ENCODE assay signal across 9 mouse cellular contexts in the genomic region with DNA sequence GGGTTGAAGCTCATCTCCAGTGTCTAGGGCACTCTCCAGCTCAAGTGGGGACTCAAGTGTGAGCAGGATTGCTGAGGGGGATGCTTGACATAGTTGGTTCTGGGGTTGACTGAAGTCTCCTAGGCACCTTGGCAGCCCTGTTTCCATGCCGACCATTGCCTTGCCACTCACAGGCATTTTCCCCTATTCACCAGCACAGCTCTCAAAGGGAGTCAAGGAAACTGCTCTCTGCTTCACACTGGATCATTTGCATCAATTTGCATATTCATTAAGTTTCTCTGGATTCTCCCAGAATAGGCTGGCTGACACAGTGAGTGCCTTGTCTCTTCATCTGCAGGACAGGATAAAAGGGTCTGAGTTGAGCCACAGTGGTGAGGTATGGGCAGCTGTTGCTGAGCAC.
A peak's percentile ranks its signal among the peaks of the same experiment; 100 is the strongest.
DNase-seq lines count a peak whose midpoint lies in the region; ATAC-seq and TF ChIP-seq lines count a peak whose summit lies in the region.
"Had no signal": no experiment of that assay in that cellular context is flagged by ENCODE, and none has a peak within 500 bp of the region (broad histone marks: within the 10 kb centered on the region; RNA-seq: fewer than 3 reads in every experiment).

No protein-coding gene starts in this region.

- TF ChIP-seq CTCF in hindbrain, postnatal 0 days (IDR thresholded peaks at IDR 0.05; ENCODE audit: low read depth), result no peak

- no peaks in the 10 kb centered on the region for H3K9me3 ChIP-seq in heart, embryonic 11.5 days (replicated peaks; ENCODE audit: control insufficient read depth, low read length)
- no peaks in the 10 kb centered on the region for H3K9me3 ChIP-seq in hindbrain, postnatal 0 days (ENCODE audit: low read length)
- H3K9me3 ChIP-seq: megakaryocyte, embryonic 14.5 days had no signal

- H3K27ac ChIP-seq in heart, embryonic 11.5 days (ENCODE audit: low read depth, low read length), result no peak overlapping the region
- H3K27ac ChIP-seq in hindbrain, postnatal 0 days, result peak overlapping the region; percentile 82

- no peak overlapping the region for H3K4me2 ChIP-seq in heart, embryonic 11.5 days
- no peak overlapping the region for H3K4me2 ChIP-seq in hindbrain, postnatal 0 days (ENCODE audit: low read depth, low read length)

- intact Hi-C loops in heart, postnatal 25 days (cut with DNase I), result no loop called here
- intact Hi-C loops in heart, postnatal 36 days (cut with DNase I), result no loop called here

- WGBS in heart, embryonic 11.5 days (ENCODE audit: insufficient replicate concordance), result 39% methylated on average over 1 of the region's 1 CpGs
- WGBS in hindbrain, postnatal 0 days, result 13% methylated on average over 1 of the region's 1 CpGs

- no peaks in the 10 kb centered on the region for H3K4me1 ChIP-seq in heart, embryonic 11.5 days (ENCODE audit: control insufficient read depth, insufficient read depth, low read length)
- peaks cover 15% of the 10 kb centered on the region for H3K4me1 ChIP-seq in hindbrain, postnatal 0 days (ENCODE audit: insufficient read depth, low read length)
- H3K4me1 ChIP-seq: megakaryocyte, embryonic 14.5 days had no signal

- H3K36me3 ChIP-seq in heart, embryonic 11.5 days (ENCODE audit: control insufficient read depth, insufficient read depth, low read length), result no peaks in the 10 kb centered on the region
- H3K36me3 ChIP-seq in hindbrain, postnatal 0 days (ENCODE audit: insufficient read depth, low read length), result no peaks in the 10 kb centered on the region

- no peak for ATAC-seq in heart, embryonic 11.5 days (replicated peaks; ENCODE audit: insufficient number of reproducible peaks, low FRiP score, low TSS enrichment)
- ATAC-seq in hindbrain, postnatal 0 days, result peak; percentile 96

- no peak overlapping the region for H3K9ac ChIP-seq in heart, embryonic 11.5 days (ENCODE audit: low read depth, low read length)
- no peak overlapping the region for H3K9ac ChIP-seq in hindbrain, postnatal 0 days (replicated peaks; ENCODE audit: low read length)

- H3K4me3 ChIP-seq in heart, embryonic 11.5 days (ENCODE audit: low read depth, low read length), result no peak overlapping the region
- no peak overlapping the region for H3K4me3 ChIP-seq in hindbrain, postnatal 0 days (ENCODE audit: low read length)
- H3K4me3 ChIP-seq: megakaryocyte, embryonic 14.5 days had no signal

- H3K27me3 ChIP-seq in heart, embryonic 11.5 days (ENCODE audit: control insufficient read depth, insufficient read depth, low read length), result peaks cover 38% of the 10 kb centered on the region
- no peaks in the 10 kb centered on the region for H3K27me3 ChIP-seq in hindbrain, postnatal 0 days (ENCODE audit: insufficient read depth, low read length)

- DNase-seq in heart, adult 11 months, result peak; percentile 73
- DNase-seq in hindbrain, postnatal 0 days (ENCODE audit: low spot score), result peak; percentile 91
- peak; percentile 76 for DNase-seq in lung, postnatal 10 days
- DNase-seq in right cerebral cortex, postnatal 36 days (ENCODE audit: low spot score in 2 of 2), result peak; percentile 63 to 79
- DNase-seq in adrenal gland, adult 18-20 months (ENCODE audit: low spot score in 2 of 2), result no peak
- DNase-seq in heart, postnatal 25 days (ENCODE audit: low spot score), result no peak
- DNase-seq in heart, postnatal 36 days, result no peak

Comparison
In these comparisons a context has a peak if more than half of its experiments do, and no peak if none do; other contexts are left out.
1. DNase-seq: peak in heart, adult 11 months (single experiment), hindbrain, postnatal 0 days (single experiment), lung, postnatal 10 days (single experiment) and right cerebral cortex, postnatal 36 days (2 of 2); none in adrenal gland, adult 18-20 months (0 of 2), heart, postnatal 25 days (single experiment) and heart, postnatal 36 days (0 of 2).